21 mouse cellular contexts compared by ENCODE assay signal in the genomic region with DNA sequence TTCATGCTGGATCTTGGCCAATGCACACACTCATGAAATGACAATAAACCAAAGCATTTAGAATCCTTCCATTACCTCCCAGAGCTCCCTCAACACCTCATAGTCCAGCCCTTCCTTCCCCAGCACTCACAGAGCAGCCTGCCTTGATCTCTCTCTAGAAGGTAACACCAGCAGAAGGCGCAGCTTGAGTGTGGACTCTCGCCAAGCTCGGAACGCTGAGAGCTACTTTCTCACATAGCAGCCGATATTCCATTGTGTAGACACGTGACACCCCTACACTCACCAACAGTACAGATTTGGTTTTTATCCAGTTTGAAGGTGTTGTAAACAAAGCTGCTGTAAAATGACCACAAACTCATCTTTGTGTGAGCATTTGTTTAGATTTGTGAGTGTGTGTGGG.
DNase-seq lines count a peak whose midpoint lies in the region; ATAC-seq lines count a peak whose summit lies in the region.
"Had no signal": no experiment of that assay in that cellular context is flagged by ENCODE, and none has a peak within 500 bp of the region (broad histone marks: within the 10 kb centered on the region; RNA-seq: fewer than 3 reads in every experiment).

No protein-coding gene starts in this region.

- H3K36me3 ChIP-seq in forebrain, embryonic 13.5 days (ENCODE audit: poor library complexity, severe bottlenecking): no peaks in the 10 kb centered on the region
- H3K36me3 ChIP-seq in forebrain, embryonic 12.5 days (replicated peaks): no peaks in the 10 kb centered on the region
- H3K36me3 ChIP-seq in limb, embryonic 13.5 days: no peaks in the 10 kb centered on the region
- no peaks in the 10 kb centered on the region for H3K36me3 ChIP-seq in limb, embryonic 10.5 days
- no peaks in the 10 kb centered on the region for H3K36me3 ChIP-seq in embryonic facial prominence, embryonic 14.5 days (ENCODE audit: control insufficient read depth, insufficient read depth, low read length)
- H3K36me3 ChIP-seq: heart, embryonic 13.5 days; hindbrain, embryonic 15.5 days; liver, embryonic 12.5 days; lung, embryonic 15.5 days; midbrain, embryonic 13.5 days had no signal

- H3K27me3 ChIP-seq in forebrain, embryonic 13.5 days: no peaks in the 10 kb centered on the region
- H3K27me3 ChIP-seq in forebrain, embryonic 12.5 days: no peaks in the 10 kb centered on the region
- H3K27me3 ChIP-seq in limb, embryonic 13.5 days: 0 out of 2 replicates have a peak, but pooled peaks cover under 1% of the 10 kb centered on the region
- H3K27me3 ChIP-seq in limb, embryonic 10.5 days (ENCODE audit: low read depth, poor library complexity, severe bottlenecking): no peaks in the 10 kb centered on the region
- no peaks in the 10 kb centered on the region for H3K27me3 ChIP-seq in embryonic facial prominence, embryonic 14.5 days (replicated peaks; ENCODE audit: control insufficient read depth, insufficient read depth, low read length)
- H3K27me3 ChIP-seq: heart, embryonic 13.5 days; hindbrain, embryonic 15.5 days; liver, embryonic 12.5 days; lung, embryonic 15.5 days; midbrain, embryonic 13.5 days had no signal

- H3K9ac ChIP-seq in forebrain, embryonic 13.5 days: no peak overlapping the region
- no peak overlapping the region for H3K9ac ChIP-seq in forebrain, embryonic 12.5 days
- no peak overlapping the region for H3K9ac ChIP-seq in limb, embryonic 13.5 days
- no peak overlapping the region for H3K9ac ChIP-seq in embryonic facial prominence, embryonic 14.5 days (ENCODE audit: low read depth, low read length)
- H3K9ac ChIP-seq: heart, embryonic 13.5 days; hindbrain, embryonic 15.5 days; liver, embryonic 12.5 days; lung, embryonic 15.5 days; midbrain, embryonic 13.5 days had no signal

- no peak overlapping the region for H3K27ac ChIP-seq in forebrain, embryonic 13.5 days
- H3K27ac ChIP-seq in forebrain, embryonic 12.5 days: no peak overlapping the region
- no peak overlapping the region for H3K27ac ChIP-seq in limb, embryonic 13.5 days
- no peak overlapping the region for H3K27ac ChIP-seq in limb, embryonic 10.5 days
- no peak overlapping the region for H3K27ac ChIP-seq in embryonic facial prominence, embryonic 14.5 days (replicated peaks; ENCODE audit: low read depth, low read length)
- H3K27ac ChIP-seq: heart, embryonic 13.5 days; hindbrain, embryonic 15.5 days; kidney, postnatal 0 days; liver, embryonic 12.5 days; lung, embryonic 15.5 days; midbrain, embryonic 13.5 days had no signal

- H3K4me2 ChIP-seq in forebrain, embryonic 13.5 days: no peak overlapping the region
- H3K4me2 ChIP-seq in forebrain, embryonic 12.5 days: no peak overlapping the region
- no peak overlapping the region for H3K4me2 ChIP-seq in limb, embryonic 13.5 days (replicated peaks)
- no peak overlapping the region for H3K4me2 ChIP-seq in embryonic facial prominence, embryonic 14.5 days (ENCODE audit: low read depth, low read length)
- H3K4me2 ChIP-seq: heart, embryonic 13.5 days; hindbrain, embryonic 15.5 days; liver, embryonic 12.5 days; lung, embryonic 15.5 days; midbrain, embryonic 13.5 days had no signal

- DNase-seq in limb, embryonic 10.5 days (ENCODE audit: low spot score): no peak
- DNase-seq in brain, adult 2 months (ENCODE audit: low read depth, low spot score): peak; percentile 55
- peak; percentile 48 for DNase-seq in embryonic facial prominence, embryonic 14.5 days (ENCODE audit: low spot score)
- DNase-seq in thymus, postnatal 4 days: no peak
- DNase-seq: adrenal gland, postnatal 36 days; gastrocnemius, postnatal 10 days; heart, adult 18-20 months; kidney, adult 11 months; right cerebral cortex, postnatal 25 days; thymus, adult 2 months had no signal

- H3K4me3 ChIP-seq in forebrain, embryonic 13.5 days: no peak overlapping the region
- no peak overlapping the region for H3K4me3 ChIP-seq in forebrain, embryonic 12.5 days (replicated peaks)
- no peak overlapping the region for H3K4me3 ChIP-seq in limb, embryonic 13.5 days
- no peak overlapping the region for H3K4me3 ChIP-seq in limb, embryonic 10.5 days
- no peak overlapping the region for H3K4me3 ChIP-seq in embryonic facial prominence, embryonic 14.5 days (ENCODE audit: low read depth, low read length)
- H3K4me3 ChIP-seq: erythroblast, embryonic 14.5 days; heart, embryonic 13.5 days; hindbrain, embryonic 15.5 days; liver, embryonic 12.5 days; lung, embryonic 15.5 days; midbrain, embryonic 13.5 days; myocyte had no signal

- WGBS in forebrain, embryonic 13.5 days: 57% methylated on average over 6 of the region's 6 CpGs
- 72% methylated on average over 6 of the region's 6 CpGs for WGBS in forebrain, embryonic 12.5 days
- 48% methylated on average over 6 of the region's 6 CpGs for WGBS in limb, embryonic 13.5 days
- WGBS in limb, embryonic 10.5 days: 85% methylated on average over 6 of the region's 6 CpGs
- 61% methylated on average over 6 of the region's 6 CpGs for WGBS in embryonic facial prominence, embryonic 14.5 days

- no peaks in the 10 kb centered on the region for H3K4me1 ChIP-seq in forebrain, embryonic 13.5 days
- H3K4me1 ChIP-seq in forebrain, embryonic 12.5 days: peaks cover 6% of the 10 kb centered on the region; the same call in 1 of the 2 replicates
- H3K4me1 ChIP-seq in limb, embryonic 13.5 days: peaks cover 3% of the 10 kb centered on the region; the same call in 1 of the 2 replicates
- H3K4me1 ChIP-seq in limb, embryonic 10.5 days: no peaks in the 10 kb centered on the region
- H3K4me1 ChIP-seq in embryonic facial prominence, embryonic 14.5 days (ENCODE audit: control insufficient read depth, insufficient read depth, low read length): no peaks in the 10 kb centered on the region
- H3K4me1 ChIP-seq: heart, embryonic 13.5 days; liver, embryonic 12.5 days; lung, embryonic 15.5 days had no signal

- ATAC-seq in forebrain, embryonic 13.5 days: peak; percentile 78
- ATAC-seq in forebrain, embryonic 12.5 days (ENCODE audit: low FRiP score): no peak
- peak; percentile 59; the same call in 1 of the 2 replicates for ATAC-seq in limb, embryonic 13.5 days (ENCODE audit: low FRiP score, low read depth)
- ATAC-seq in embryonic facial prominence, embryonic 14.5 days (ENCODE audit: low read depth): 0 out of 2 replicates have a peak, but pooled peaks have one; percentile 30
- ATAC-seq: liver, embryonic 12.5 days; midbrain, embryonic 13.5 days had no signal

- no peaks in the 10 kb centered on the region for H3K9me3 ChIP-seq in forebrain, embryonic 13.5 days (replicated peaks)
- no peaks in the 10 kb centered on the region for H3K9me3 ChIP-seq in forebrain, embryonic 12.5 days
- H3K9me3 ChIP-seq in limb, embryonic 13.5 days: no peaks in the 10 kb centered on the region
- H3K9me3 ChIP-seq in limb, embryonic 10.5 days (replicated peaks): no peaks in the 10 kb centered on the region
- no peaks in the 10 kb centered on the region for H3K9me3 ChIP-seq in embryonic facial prominence, embryonic 14.5 days (ENCODE audit: control insufficient read depth, low read length)
- H3K9me3 ChIP-seq: heart, embryonic 13.5 days; hindbrain, embryonic 15.5 days; liver, embryonic 12.5 days; lung, embryonic 15.5 days; midbrain, embryonic 13.5 days had no signal

Comparison
In these comparisons a context has a peak if more than half of its experiments do, and no peak if none do; other contexts are left out.
1. DNase-seq: peak in brain, adult 2 months (single experiment) and embryonic facial prominence, embryonic 14.5 days (single experiment); none in limb, embryonic 10.5 days (single experiment) and thymus, postnatal 4 days (single experiment).